Mouse (Mus musculus): ENCODE measurements around the gene Chil6.

The Chil6 gene

DNA sequence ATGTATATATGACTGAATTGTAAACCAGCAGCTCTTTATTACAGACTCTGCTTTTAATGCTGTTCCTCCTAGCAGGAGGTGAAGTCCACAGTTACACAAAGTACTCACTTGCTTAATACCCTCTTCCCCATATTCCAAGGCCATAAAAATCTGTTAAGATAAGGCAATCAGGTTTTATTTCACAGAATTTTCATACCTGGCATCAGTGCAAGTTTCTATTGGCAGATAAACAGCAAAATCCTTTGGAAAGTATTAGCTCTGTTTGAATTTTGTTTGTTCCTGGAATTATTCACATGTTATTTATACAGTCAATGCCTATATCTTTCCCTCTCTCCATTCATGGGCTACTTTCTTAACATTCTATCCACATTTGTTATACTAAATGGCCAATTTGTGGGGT, at the start of gene Chil6:
Gene Chil6, minus strand, starts transcription at position 101 of the 400 bp plus-strand sequence.
- no peak for DNase-seq (ENCODE audit: low read depth, low spot score)

DNA sequence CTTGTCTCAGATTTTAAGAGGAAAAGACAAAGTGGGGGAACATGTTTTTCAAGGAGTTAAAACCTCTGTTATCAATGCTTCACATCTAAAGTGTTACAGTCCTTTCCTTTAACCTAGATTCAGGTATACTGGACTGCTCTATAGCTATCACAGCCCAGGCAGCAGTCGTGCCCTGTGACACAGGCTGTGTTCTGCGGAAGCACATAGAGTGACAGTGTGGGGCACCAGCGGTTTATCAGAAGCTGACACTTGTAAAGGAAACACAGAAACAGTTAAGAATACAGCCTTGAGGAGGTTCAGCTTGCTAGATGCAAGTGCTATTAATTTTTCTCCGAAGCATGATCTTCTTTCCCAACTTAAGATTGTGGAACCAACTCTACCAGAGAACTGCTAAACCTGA, 46.6 kb upstream of the Chil6 start:
- DNase-seq (ENCODE audit: low read depth, low spot score) = no peak

DNA sequence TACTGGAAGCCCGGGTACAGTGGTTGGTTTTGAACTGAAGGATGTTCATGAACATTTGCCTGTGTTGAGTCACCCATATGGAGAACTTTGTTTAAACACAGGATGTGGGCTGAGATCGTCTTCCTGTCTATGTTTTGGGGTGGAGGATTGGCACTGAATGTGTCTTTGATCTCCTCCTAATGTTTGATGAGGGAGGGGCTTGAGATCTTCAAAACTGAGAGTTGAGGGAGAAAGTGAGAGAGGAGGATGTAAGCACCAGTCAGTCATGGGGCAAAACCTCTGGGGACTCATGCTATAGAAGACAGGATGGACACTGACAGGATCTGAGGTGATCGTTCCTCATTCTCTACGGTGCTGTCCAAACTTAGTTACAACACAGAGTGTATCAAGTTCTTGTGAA, 43.6 kb upstream of the Chil6 start:
- DNase-seq (ENCODE audit: low read depth, low spot score) = no peak

DNA sequence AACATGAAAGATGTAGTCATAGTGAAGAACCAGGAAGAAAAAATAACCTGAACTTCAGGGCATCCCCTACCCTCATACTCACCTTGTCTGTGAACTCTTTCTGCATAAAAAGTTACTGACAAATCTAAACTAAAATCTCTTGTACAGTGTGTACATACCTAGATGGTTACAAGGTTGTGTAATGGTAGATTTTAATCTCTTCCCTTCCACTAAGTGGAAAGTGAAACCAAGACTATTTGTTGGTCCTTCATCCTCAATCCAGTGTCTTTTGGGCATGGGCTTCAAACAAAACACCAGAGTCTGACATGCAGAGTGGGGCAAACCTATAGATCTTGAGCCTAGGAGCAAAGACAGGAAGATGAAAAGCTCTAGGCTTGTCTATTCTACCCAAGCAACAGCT, 43.0 kb upstream of the Chil6 start:
- DNase-seq (ENCODE audit: low read depth, low spot score) = no peak

- peak; percentile 9 for DNase-seq (ENCODE audit: low read depth, low spot score)
Observed at GRCm38 (mm10) chr3:106448571-106448970, 42.6 kb upstream of the Chil6 start.

All from WW6 (cell line).